Mouse (Mus musculus): Measurements from ENCODE around the gene Mcf2.

Gene Mcf2

DNA sequence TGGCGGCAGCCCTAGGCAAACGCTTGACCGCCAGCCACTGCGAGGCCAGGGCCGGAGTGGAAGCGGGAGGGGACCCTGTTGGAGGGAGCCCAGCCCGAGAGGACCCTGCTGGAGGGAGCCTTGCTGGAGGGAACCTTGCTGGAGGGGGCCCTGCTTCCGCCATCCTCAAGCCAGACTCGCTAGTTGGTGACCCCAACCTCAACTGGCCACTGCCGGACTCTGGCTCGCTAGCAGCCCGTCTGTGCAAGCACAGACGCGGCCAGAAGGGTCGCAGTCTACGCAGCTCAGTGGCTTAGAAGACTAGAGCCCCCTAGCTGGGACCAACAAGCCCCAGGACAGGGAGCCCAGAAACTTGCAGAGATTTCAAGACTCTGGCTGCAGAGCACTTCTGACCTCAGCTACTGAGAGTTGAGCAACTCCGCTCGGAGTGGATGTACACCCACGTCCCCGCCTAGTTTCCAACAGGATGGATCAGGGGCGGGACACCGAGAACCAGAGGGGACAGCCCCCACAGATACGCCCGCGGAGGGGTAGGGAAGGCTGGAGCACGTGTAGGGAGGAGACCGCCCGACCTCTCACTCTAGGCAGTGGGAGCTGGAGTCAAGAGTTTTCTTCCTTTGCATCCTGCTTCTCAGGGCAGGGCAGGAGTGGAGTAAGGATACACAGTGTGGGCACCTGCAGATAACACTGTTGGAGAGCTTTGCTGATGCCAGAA lies at the start of gene Mcf2:
Gene Mcf2 (minus strand): TSS at position 346 of the 715 bp plus-strand sequence.
- DNase-seq (ENCODE audit: low spot score) = peak; percentile 7

DNA sequence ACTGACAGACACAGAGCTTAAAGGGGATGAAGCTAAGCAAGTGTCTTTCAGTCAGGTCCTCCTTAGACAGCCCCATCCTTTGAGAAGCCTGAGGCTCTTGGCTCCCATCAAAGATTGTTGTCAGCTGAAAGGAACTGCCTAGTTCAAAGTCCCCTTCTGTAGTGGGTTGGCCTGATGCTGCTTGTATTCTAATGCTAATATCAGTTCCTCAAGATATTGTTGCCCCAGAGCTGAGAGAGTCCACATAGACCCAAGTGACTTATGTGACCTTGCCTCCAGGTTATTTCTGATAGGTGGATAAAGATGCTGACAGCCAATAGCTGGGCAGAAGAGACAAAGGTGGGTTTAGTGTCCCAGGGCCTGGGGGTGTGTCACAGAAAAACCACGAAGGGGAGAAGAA lies 8.8 kb upstream of the Mcf2 start:
- DNase-seq (ENCODE audit: low spot score) = no peak

DNA sequence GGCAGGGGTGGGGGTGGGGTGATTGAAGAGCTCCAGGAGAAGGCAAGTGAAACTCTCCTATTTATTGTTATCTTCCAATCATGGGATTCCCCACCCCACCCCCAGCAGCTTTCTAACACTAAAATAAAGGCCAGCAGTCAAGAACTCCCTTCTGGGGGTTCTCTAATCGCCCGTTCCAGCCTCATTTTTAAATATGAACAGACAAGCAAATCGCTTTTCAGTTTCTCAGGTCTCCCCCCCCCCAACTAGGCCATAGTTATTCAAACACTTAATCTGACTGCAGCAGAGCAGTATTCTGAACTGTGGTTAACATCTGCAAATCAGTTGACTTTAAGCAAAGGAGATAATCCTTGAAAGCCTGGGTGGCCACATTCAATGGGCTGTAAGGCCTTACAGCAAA lies 3.7 kb upstream of the Mcf2 start:
- no peak for DNase-seq (ENCODE audit: low spot score)

DNA sequence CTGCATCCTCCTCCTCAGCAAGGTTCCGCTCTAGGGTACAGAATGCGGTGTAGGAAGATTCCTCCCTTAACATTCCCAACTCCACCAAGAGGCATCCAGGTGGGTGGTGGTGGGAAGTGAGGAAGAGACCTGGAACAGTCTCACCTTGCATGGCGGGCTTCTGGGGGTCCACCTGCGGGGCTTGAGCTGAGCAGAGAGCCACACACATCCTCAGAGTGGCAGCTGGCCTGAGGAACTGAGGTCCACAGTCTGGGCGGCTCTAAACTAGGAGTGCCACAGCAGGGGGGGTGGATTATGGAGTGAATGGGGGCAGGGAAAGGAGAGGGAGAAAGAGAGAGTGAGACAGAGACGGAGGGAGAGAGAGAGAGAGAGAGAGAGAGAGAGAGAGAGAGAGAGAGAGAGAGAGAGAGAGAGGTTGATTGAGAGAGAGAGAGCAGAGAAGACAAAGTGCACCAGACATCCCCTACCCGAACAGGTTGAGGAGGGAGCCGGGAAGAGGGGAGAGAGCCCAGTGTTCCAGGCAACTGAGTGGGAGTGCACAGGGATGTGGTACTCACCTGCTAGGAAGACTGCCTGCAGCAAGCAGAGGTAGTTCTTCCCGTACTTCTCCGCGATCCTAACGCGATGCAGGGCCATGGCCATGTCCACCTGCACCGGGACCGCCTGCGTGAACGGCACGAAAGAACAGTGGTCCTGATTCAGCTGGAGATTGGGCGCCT lies 705 bp downstream of the Mcf2 start:
- no peak for DNase-seq (ENCODE audit: low spot score)

DNA sequence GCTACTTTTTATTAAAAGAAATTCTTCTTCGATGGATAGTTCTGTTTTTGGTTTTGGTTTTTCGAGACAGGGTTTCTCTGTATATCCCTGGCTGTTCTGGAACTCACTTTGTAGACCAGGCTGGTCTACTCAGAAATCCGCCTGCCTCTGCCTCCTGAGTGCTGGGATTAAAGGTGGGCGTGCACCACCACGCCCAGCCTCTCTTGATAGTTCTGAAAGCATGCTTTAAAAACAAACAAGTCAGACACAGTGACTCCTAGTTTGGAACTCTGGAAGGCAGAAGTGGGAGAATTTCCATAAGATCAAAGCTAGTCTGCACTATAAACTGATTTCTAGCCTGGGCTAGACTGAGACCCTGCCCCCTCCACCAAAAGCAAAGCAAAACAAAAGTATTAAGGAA lies 8.8 kb downstream of the Mcf2 start:
- DNase-seq (ENCODE audit: low spot score) = no peak

DNA sequence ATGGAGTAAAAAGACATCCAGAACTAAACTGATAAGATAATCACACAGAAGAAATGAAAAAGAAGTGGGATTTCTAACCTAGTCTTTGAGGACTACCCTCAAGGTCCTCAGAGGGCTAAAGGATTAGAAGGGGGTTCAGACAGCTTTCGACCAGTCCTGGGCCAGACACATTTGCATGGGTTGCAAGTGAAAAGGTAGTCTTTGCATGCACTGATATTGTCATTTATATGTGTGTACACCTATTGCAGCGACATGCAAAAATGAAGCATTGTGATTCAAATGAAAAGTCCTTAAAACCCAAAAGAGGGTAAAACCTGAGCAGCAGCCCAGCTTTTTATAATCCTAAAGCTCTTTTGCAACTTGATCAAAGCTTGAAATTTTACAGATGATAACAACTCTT lies 9.4 kb downstream of the Mcf2 start:
- no peak for DNase-seq (ENCODE audit: low spot score)

DNA sequence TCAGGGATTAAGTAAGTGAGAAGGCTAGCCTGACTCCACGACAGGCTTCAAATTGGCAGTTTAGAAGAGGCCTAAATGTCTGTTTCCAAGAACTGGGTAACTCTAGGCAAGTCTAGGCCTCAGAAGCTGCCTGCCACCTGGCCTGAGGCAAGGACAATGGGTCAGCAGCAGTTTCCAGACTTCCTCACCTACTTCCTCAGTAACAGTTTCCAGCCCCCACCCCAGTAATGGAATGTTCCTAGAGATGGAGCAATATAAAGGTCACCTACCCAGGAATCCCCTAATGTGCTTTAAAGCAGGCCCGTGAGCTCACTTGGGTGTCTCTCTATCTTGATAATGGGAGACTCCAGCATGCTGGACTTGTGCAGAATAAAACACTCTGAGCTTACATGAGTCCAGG lies 10.1 kb downstream of the Mcf2 start:
- no peak for DNase-seq (ENCODE audit: low spot score)

DNA sequence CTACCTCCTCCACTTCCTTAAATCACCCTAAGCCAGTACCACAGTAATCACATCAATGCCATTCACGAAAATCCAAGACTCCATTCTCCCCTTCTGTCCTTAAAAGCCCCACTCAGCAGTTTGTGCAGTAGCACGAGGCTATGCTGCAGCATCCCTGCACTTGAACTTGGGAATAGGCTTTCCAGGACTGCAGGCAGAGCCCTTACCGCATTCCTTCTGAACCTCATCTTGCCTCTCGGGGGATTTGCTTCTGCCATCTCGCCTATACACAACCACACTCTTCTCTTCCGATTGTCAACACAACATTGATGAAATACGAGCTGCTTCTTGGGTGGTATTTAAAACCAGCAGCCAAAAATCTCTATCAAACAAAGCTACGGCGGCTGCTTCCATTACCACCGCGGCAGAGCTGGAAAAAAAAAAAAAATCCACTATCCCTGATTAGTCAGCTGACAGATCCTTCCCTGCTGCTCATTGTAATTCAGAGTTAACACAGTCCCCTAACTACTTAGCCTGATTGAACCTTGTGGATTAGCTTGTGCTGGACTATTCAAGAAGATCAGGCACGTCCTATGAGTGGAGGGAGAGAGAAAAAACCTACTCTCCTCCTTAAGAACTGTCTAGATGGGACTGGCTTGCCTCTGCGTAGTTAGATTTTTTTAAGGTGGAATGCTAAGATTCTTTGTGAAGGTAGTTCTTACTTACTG lies 31.5 kb downstream of the Mcf2 start:
- no peak for DNase-seq (ENCODE audit: low spot score)

DNA sequence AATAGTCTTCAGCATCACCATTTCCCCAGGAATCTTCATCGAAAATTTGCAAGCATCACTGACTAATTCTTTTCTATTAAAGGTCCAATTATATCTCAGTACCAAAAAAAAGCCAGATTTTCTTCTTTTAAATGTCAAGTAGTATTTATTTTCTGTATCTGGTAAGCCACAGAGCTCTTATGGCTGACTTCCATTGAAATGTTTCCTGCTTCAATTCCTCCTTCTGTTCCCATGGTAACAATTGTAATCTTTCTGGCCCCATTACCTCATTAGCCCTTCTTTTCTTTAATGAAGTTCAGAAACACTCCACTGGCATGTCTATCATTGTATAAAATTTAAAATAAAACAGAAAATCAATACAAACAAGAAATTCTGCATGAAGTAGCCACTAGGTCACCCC lies 103.5 kb downstream of the Mcf2 start:
- DNase-seq (ENCODE audit: low spot score) = no peak

DNA sequence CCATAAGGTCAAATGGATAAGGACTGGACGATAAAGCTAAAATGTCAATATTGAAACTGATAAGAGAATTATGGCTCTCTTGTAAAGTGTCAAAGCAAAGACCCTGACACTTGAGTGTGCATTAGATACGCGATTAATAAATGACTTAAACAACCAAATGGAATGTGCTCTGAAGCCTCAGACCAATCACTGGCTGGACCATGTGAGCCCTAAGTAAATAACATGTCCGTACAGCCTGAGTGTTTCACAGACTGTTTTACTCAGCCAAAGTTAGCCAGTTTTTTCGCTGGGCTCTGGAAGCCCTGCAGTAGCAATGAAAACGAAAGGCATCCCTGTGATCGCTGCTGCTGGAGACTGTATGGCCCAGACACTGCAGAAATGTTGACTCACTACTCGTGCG lies 123.7 kb downstream of the Mcf2 start:
- no peak for DNase-seq (ENCODE audit: low spot score)

DNA sequence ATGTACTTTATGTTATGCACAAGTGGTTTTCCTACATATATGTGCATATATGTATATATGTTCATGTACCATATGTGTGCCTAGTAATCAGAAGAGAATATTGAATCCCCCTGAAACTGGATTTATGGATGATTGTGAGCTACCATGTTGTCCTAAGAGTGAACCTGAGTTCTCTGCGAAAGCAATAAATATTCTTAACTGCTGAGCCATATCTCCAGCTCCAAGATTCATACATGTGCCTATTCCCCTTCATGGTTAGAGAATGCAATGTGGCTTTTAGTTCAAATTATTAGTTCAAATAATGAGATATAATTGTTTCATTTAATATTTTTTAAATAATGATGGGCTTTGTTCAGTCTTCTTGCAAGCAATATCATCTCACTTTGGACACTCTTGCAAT lies 124.1 kb downstream of the Mcf2 start:
- DNase-seq (ENCODE audit: low spot score) = no peak

DNA sequence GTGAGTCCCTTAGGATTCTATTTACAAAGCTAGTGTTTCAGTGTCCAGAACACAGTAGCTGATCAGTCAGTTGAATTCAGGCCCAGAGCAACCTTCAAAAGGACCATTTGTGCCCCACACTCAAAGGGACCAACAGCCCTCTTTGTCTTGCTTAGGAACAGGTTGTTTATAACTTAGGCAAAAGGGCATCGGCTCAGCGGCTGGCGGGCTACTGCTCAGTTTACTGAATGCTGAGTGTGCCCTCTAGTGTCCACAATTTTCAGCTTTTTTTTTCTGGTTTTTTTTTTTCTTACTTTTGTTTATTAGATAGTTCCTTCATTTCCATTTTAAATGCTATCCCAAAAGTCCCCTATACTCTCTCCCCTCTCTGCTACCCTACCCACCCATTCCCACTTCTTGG lies 152.2 kb downstream of the Mcf2 start:
- peak; percentile 13 for DNase-seq (ENCODE audit: low spot score)

DNA sequence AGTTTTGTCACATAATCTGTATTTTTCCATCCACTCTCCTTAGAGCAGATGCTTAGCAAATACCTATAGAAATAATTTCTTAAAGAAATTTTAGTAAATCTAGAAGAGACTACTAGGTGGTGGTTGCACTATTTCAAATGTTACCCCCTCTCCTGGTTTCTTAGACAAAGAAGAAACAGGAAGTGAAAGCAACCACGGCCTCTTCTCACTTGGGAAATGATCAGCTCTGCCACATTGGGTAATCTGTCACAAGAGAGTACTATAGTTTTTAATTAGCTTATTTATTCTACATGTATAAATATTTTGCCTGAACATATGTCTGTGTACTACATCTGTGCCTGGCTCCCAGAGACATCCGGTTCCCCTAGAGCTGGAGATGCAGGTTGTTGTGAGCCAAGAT lies 157.3 kb downstream of the Mcf2 start:
- DNase-seq (ENCODE audit: low spot score) = no peak

DNA sequence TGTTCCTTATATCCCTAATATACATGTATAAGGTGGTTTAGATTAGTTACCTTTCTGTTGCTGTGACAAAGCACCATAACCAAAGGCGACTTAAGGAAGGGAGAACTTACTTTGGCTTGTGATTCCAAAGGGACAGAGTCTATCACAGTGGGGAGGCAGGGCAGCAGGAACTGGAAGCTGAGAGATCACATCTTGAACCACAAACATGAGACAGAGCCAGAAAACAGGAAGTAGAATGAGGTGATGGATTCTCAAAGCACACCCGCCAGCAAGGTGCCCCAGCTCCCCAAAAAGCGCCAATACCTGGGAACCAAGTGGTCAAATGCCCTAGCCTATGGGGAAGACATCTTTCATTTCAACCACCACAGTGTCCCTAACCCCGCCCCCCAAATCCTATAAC lies 157.9 kb downstream of the Mcf2 start:
- DNase-seq (ENCODE audit: low spot score) = no peak

DNA sequence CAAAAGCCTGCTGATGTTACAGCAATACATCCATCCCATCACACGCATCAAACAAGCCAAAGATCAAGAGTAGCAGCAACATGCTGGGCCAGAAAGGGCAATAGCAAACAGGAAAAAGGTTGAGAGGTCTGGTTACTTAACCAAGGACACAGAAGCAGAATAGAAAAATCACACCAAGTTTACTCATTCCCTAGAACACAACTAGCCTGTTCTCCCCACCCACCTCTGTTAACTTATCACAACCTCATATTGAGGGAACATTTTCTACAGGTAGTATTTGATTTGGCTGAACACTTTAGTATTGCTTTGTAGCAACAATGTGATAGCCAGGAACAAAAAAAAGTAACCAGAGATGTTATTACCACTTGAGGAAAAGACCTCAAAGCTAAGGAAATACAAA lies 164.3 kb downstream of the Mcf2 start:
- no peak for DNase-seq (ENCODE audit: low spot score)

DNA sequence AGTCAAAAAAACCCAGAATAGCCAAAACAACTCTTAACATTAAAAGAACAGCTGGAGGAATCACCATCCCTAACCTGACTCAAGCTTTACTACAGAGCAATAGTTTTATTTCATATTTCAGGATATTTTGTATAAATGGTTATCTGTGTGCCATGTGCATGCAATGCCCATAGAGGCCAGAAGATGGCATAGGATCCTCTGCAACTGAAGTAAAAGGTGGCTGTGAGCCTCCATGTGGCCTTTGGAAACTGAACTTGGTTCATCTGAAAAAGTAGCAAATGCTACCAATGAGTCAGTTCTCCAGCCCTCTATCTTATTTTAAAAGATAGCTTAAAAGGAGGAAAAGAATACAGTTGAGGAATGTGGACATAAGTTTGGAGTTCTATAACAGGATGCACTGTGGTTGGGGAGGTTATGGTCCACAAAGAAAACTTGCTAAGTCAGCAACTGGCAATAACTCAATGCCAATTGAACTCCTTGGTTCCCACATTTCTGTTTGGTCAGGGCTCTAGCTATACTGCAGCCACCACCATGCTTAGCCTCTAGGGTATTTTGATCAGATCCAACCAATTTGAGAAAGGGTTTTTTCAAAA lies 165.7 kb downstream of the Mcf2 start:
- peak; percentile 14 for DNase-seq (ENCODE audit: low spot score)
